Mouse (Mus musculus) heart, adult 2 months (tissue): ENCODE data around the gene Clstn2. TPM values are rescaled to one million over a fixed set of nuclear protein-coding genes. Genes with fewer than 3 reads are reported as not detected.
A peak's percentile ranks its signal among the peaks of the same experiment; 100 is the strongest.

Experiments used
- DNase-seq, 2 experiments: peaks; one replicate each; pipeline ENCODE4 v3.0.0; 2021
- H3K27ac ChIP-seq: fragments of 200-600 bp; 2 replicates; pipeline ENCODE4 v1.8.1; 2022
- H3K27me3 ChIP-seq: fragments of 200-500 bp; 2 replicates; pipeline ENCODE4 v1.6.1; 2012; ENCODE audit warnings: mild to moderate bottlenecking, low read length, inconsistent platforms, mixed read lengths; ENCODE audit not compliant: control insufficient read depth, insufficient read depth
- H3K36me3 ChIP-seq: fragments of 200-500 bp; 2 replicates; pipeline ENCODE4 v1.6.1; 2012; ENCODE audit warnings: low read length, inconsistent platforms; ENCODE audit not compliant: control insufficient read depth, insufficient read depth
- H3K4me1 ChIP-seq: fragments of 200-500 bp; 2 replicates; pipeline ENCODE4 v1.6.1; 2011; ENCODE audit warnings: low read length; ENCODE audit not compliant: control insufficient read depth, insufficient read depth
- H3K4me3 ChIP-seq: fragments of 200-600 bp; 2 replicates; pipeline ENCODE4 v1.8.1; 2022
- H3K79me2 ChIP-seq: fragments of 200-500 bp; replicated peaks from 2 replicates; pipeline ENCODE4 v1.6.1; 2012; ENCODE audit warnings: mild to moderate bottlenecking, inconsistent platforms, low read length, moderate library complexity, mixed read lengths; ENCODE audit not compliant: control insufficient read depth, insufficient read depth
- H3K9ac ChIP-seq: fragments of 200-500 bp; 2 replicates; pipeline ENCODE4 v1.6.1; 2012; ENCODE audit warnings: low read depth, mild to moderate bottlenecking, control low read depth, inconsistent platforms, low read length, mixed read lengths
- CTCF ChIP-seq: fragments of 200-600 bp; IDR thresholded peaks from 2 replicates; pipeline ENCODE4 v1.8.1; 2022; ENCODE audit warnings: antibody characterized with exemption, mild to moderate bottlenecking, moderate library complexity
- EP300 ChIP-seq: fragments of 200-500 bp; IDR thresholded peaks from 2 replicates; pipeline ENCODE4 v1.6.1; 2011; ENCODE audit warnings: low read depth, low read length, control low read depth; ENCODE audit not compliant: insufficient read depth
- POLR2A ChIP-seq: fragments of 200-500 bp; IDR thresholded peaks from 2 replicates; pipeline ENCODE4 v1.6.1; 2011; ENCODE audit warnings: mild to moderate bottlenecking, low read depth, low read length, control low read depth; ENCODE audit not compliant: insufficient read depth
- WGBS: fragments of 180-500 bp; shearing (Covaris S2); methylation state at CpG from one replicate; pipeline ENCODE4 v1.1.7; 2018; 5-methylcytosine and 5-hydroxymethylcytosine counted together
- intact Hi-C: fragments of 180-260 bp; cut with DNase I; formaldehyde crosslinking; loops from one replicate; pipeline ENCODE4 v1.15.1; 2025
- polyA plus RNA-seq: library from polyadenylated mRNA; depleted of rRNA; stranded (reverse); fragments of >200 nt; gene quantifications from 2 replicates; pipeline ENCODE4 v1.2.3, GENCODE M21; 2012
- total RNA-seq, 2 experiments: library from RNA; stranded (reverse); gene quantifications; 2 replicates each; pipeline ENCODE4 v1.2.3; 2021

The Clstn2 gene
- total and polyA plus RNA-seq, 3 experiments = 0.29 to 0.39 (median 0.37) TPM

DNA sequence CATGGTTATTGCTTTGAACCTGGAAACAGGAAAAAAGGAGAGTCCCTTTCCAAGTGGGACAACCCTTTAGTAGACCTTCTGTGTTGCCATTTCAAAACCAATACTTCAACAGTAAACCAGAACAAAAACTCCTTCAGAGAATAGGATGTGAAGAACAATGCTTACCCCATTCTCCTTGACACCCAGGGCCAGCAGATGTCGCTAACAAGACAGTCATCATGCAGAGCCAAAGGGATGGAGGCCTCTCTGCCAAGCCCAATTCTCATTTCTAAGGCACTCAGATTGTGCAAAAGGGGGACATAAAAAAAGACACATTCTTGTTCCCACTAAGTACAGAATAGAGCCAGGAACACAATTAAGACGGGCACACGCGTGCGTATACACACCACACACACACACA, 16.4 kb downstream of the Clstn2 start:
- no peak for DNase-seq
- no peaks in the 10 kb centered on the region for H3K36me3 ChIP-seq
- 90% methylated on average over 5 of the region's 5 CpGs for WGBS
- no peaks in the 10 kb centered on the region for H3K4me1 ChIP-seq
- no peak overlapping the region for H3K9ac ChIP-seq
- H3K27me3 ChIP-seq = no peaks in the 10 kb centered on the region
- TF ChIP-seq EP300 = no peak
- no peak for TF ChIP-seq CTCF
- TF ChIP-seq POLR2A = no peak
- intact Hi-C loops = no loop called here
- H3K27ac ChIP-seq = no peak overlapping the region
- no peak overlapping the region for H3K4me3 ChIP-seq
- no peaks in the 10 kb centered on the region for H3K79me2 ChIP-seq

DNA sequence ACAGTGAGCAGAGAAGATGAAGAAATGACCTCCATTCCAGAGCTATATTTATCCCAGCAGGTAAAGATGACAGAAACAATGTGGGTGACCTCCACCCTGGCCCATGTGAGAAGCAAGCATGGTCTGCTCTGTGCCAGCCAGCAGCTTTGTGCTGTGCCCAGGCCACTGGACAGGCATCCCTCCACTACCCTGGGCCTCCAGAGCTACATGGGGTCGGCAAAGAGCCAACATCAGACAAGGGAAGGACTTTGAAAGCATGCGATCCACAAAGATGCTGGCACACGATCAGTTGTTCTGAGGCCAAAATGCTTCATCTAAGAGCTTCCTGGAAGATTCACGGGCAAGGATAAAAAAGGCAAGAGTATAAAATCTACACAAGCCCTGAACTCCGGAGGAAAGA, 36.6 kb downstream of the Clstn2 start:
- TF ChIP-seq POLR2A (no peak), EP300 (no peak), CTCF (no peak)
- 43% methylated on average over 5 of the region's 5 CpGs for WGBS
- DNase-seq = no peak
- H3K27me3 ChIP-seq = no peaks in the 10 kb centered on the region
- H3K4me1 ChIP-seq = 0 out of 2 replicates have a peak, but pooled peaks cover 1% of the 10 kb centered on the region
- H3K79me2 ChIP-seq = no peaks in the 10 kb centered on the region
- H3K4me3 ChIP-seq = no peak overlapping the region
- H3K36me3 ChIP-seq = no peaks in the 10 kb centered on the region
- H3K9ac ChIP-seq = no peak overlapping the region
- intact Hi-C loops = no loop called here
- no peak overlapping the region for H3K27ac ChIP-seq

DNA sequence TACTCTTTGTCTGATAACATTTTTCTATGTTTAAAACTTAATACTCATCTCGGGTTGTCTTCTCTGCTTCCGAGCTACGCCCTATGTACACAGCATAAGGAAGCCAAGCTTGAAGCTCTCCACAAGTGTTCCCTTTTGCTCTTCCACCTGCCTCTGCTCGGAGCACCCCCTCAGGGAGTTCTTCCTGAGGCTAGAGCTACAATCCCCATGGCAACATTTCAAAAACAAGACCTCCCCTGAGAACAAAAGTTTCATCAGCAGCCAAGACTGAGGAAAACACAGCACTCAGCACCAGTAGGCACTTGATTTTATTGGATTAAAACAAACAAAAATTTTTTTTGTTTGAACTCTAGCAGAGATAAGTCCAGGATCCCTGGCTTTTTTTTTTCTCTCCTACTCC, 37.3 kb downstream of the Clstn2 start:
- WGBS = 58% methylated on average over 4 of the region's 4 CpGs
- 0 out of 2 replicates have a peak, but pooled peaks cover 1% of the 10 kb centered on the region for H3K4me1 ChIP-seq

DNA sequence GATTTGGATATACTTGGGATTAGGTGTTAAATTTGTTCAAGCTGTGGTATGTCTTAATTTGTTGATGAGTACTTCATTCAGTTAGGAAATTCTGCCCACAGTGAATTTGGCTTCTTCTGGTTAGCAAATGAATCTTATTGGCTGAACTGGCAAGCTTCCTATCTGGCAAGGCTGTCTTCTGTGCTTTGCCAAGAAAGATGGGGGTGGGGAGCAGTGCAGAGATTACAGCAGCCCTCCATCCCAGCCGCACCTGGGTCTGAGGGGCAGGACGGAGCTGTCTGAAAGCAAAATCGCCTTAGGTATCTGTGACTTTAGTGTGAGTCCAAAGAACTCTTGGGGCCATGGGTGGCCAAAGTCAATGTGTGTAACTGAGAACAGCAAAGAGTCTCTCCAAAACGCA, 40.9 kb downstream of the Clstn2 start:
- no peak overlapping the region for H3K27ac ChIP-seq
- 44% methylated on average over 4 of the region's 4 CpGs for WGBS
- intact Hi-C loops = no loop called here
- TF ChIP-seq POLR2A (no peak), CTCF (no peak), EP300 (no peak)
- no peak for DNase-seq
- H3K27me3 ChIP-seq = no peaks in the 10 kb centered on the region
- no peak overlapping the region for H3K9ac ChIP-seq
- no peaks in the 10 kb centered on the region for H3K36me3 ChIP-seq
- no peak overlapping the region for H3K4me3 ChIP-seq
- H3K4me1 ChIP-seq = 0 out of 2 replicates have a peak, but pooled peaks cover 1% of the 10 kb centered on the region
- no peaks in the 10 kb centered on the region for H3K79me2 ChIP-seq

More for the DNA sequence above, 37.3 kb downstream of the Clstn2 start:
- intact Hi-C loops = no loop called here
- H3K27me3 ChIP-seq = no peaks in the 10 kb centered on the region
- H3K27ac ChIP-seq = no peak overlapping the region
- H3K4me3 ChIP-seq = no peak overlapping the region
- H3K9ac ChIP-seq = no peak overlapping the region
- H3K36me3 ChIP-seq = no peaks in the 10 kb centered on the region
- DNase-seq = peak in 1 of 2 experiments; percentile 4
- TF ChIP-seq CTCF (no peak), EP300 (no peak), POLR2A (no peak)
- no peaks in the 10 kb centered on the region for H3K79me2 ChIP-seq

DNA sequence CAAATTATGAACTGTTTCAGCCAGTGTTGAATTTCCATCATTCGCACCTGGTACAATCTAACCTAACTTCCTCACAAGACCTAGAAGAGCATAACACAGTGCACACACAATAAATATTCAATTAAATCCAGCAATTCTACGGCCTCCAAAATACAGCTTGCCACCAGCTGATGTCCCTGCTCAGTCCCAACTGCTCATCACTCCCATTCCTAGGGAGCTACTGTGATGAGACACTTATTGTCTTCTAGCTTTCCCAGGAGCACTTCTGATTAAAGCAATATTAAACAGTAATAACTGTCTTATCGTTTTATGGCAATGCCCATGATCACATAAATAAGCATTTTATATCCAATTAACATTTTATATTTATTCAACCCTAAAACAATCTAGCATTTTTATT, 55.6 kb downstream of the Clstn2 start:
- intact Hi-C loops = no loop called here
- Histone ChIP-seq H3K79me2 (no peaks in the 10 kb centered on the region), H3K27me3 (no peaks in the 10 kb centered on the region), H3K4me1 (no peaks in the 10 kb centered on the region), H3K4me3 (no peak overlapping the region), H3K27ac (no peak overlapping the region), H3K9ac (no peak overlapping the region), H3K36me3 (no peaks in the 10 kb centered on the region)
- 78% methylated on average over 3 of the region's 3 CpGs for WGBS
- no peak for TF ChIP-seq CTCF
- no peak for TF ChIP-seq EP300
- TF ChIP-seq POLR2A = no peak
- no peak for DNase-seq

DNA sequence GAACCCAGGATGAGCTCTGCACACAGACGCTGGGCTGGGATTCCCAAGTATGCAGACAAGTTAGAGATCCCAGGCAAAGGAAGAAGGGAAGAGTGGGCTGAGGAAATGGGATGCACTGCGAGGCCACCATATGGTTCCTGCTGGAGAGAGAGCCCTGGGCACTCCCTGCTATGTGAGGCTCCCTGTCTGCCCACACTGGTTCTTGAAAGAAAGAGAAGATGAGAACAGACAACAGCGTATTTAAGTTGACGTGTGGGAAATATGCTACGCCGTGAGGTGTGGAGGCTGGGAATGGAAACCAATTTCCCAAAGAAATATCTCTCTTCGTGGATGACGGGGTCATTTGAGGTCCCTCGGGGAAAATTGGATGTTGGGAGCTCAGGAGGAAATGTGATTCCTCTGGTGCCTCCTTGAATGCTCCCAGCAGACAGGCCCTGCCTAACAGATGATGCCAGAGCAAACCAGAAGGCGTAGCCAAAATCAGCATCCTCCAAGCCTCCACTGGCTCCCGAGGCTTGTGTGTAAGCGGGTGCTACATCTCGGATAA, 58.1 kb downstream of the Clstn2 start:
- H3K79me2 ChIP-seq = no peaks in the 10 kb centered on the region
- DNase-seq = no peak
- H3K4me3 ChIP-seq = no peak overlapping the region
- H3K36me3 ChIP-seq = no peaks in the 10 kb centered on the region
- H3K27ac ChIP-seq = no peak overlapping the region
- H3K9ac ChIP-seq = no peak overlapping the region
- no peaks in the 10 kb centered on the region for H3K4me1 ChIP-seq
- 67% methylated on average over 13 of the region's 13 CpGs for WGBS
- TF ChIP-seq POLR2A (no peak), EP300 (no peak), CTCF (no peak)
- H3K27me3 ChIP-seq = no peaks in the 10 kb centered on the region
- intact Hi-C loops = no loop called here
